Mouse (Mus musculus): ENCODE results near the gene Luzp2. TPM values are rescaled to one million over a fixed set of nuclear protein-coding genes. Genes with fewer than 3 reads are reported as not detected.

Gene Luzp2
- total RNA-seq, 1 experiment = 0.09 TPM

DNA sequence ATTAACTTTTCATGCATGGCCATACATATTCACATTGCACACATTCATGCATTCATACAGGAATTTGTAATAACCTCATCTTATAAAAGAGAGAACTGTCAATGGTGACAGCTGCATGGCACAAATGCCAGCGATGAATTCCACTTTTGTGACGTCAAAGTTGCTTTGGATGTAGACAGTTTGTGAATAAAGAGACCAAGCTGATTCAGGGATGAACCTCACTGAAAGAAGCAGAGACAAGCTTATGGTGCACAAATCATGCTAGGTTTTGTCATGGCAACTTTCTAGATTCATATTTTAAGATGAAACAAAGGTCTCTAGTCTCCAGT, 11.4 kb downstream of the Luzp2 start:
- in situ Hi-C loops (cut with MboI; ENCODE audit: low sequenced_read_pairs in 2 of 2, unreplicated experiment in 2 of 2) = loop anchor here in 1 of 2 experiments (10.0 kb wide), 1 partner anchor 868 kb away; no protein-coding TSS in a partner anchor

DNA sequence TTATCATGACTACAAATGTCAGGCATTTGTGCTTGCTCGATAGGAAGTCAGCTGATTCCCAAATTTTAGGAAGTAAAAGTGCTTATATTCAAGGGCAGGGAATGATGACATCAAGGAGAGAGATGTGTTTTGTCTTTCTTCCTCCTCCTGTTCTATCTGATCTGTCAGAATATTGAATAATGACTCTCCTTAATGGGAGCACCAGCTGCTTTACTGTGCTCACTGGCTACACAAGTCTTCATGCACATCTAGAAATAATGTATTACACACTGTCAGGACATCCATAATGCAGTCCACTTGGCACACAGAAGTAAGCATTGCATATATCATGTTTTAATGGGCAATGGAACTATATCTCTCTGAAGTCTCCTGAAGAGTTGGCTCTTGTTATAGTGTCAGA, 17.6 kb downstream of the Luzp2 start:
- Histone ChIP-seq H3K4me1 (ENCODE audit: control insufficient read depth in 2 of 2, insufficient read depth in 2 of 2, low read length in 2 of 2, poor library complexity in 1 of 2) (no peaks in the 10 kb centered on the region), H3K9me3 (ENCODE audit: control insufficient read depth, insufficient read depth, low read depth, low read length) (no peaks in the 10 kb centered on the region), H3K4me3 (ENCODE audit: insufficient read depth in 1 of 2, low read depth in 1 of 2, low read length in 2 of 2, poor library complexity in 1 of 2, severe bottlenecking in 1 of 2) (no peak overlapping the region), H3K27ac (ENCODE audit: insufficient read depth, low read depth, low read length, poor library complexity, severe bottlenecking) (no peak overlapping the region), H3K36me3 (ENCODE audit: control insufficient read depth, insufficient read depth, low read length, poor library complexity, severe bottlenecking) (no peaks in the 10 kb centered on the region), H3K9ac (ENCODE audit: insufficient read depth, low read depth, low read length, poor library complexity, severe bottlenecking) (no peak overlapping the region)
- in situ Hi-C loops (cut with MboI; ENCODE audit: low sequenced_read_pairs in 2 of 2, unreplicated experiment in 2 of 2) = no loop called here
- DNase-seq (ENCODE audit: low read depth, low spot score) = no peak
- TF ChIP-seq ZC3H11A (IDR thresholded peaks at IDR 0.05; ENCODE audit: borderline replicate concordance, low read depth, low read length) (no peak), HCFC1 (IDR thresholded peaks at IDR 0.05; ENCODE audit: borderline replicate concordance, insufficient read depth, low read length) (no peak), MAFK (IDR thresholded peaks at IDR 0.05; ENCODE audit: insufficient read depth, low read depth, low read length) (no peak), CHD2 (IDR thresholded peaks at IDR 0.05; ENCODE audit: low read depth, low read length) (no peak), ZNF384 (IDR thresholded peaks at IDR 0.05; ENCODE audit: low read depth, low read length) (no peak)

More for the DNA sequence above, 11.4 kb downstream of the Luzp2 start:
- Histone ChIP-seq H3K27ac (ENCODE audit: insufficient read depth, low read depth, low read length, poor library complexity, severe bottlenecking) (no peak overlapping the region), H3K9ac (ENCODE audit: insufficient read depth, low read depth, low read length, poor library complexity, severe bottlenecking) (no peak overlapping the region), H3K9me3 (ENCODE audit: control insufficient read depth, insufficient read depth, low read depth, low read length) (no peaks in the 10 kb centered on the region), H3K36me3 (ENCODE audit: control insufficient read depth, insufficient read depth, low read length, poor library complexity, severe bottlenecking) (no peaks in the 10 kb centered on the region), H3K4me3 (ENCODE audit: insufficient read depth in 1 of 2, low read depth in 1 of 2, low read length in 2 of 2, poor library complexity in 1 of 2, severe bottlenecking in 1 of 2) (no peak overlapping the region), H3K4me1 (ENCODE audit: control insufficient read depth in 2 of 2, insufficient read depth in 2 of 2, low read length in 2 of 2, poor library complexity in 1 of 2) (no peaks in the 10 kb centered on the region)
- DNase-seq (ENCODE audit: low read depth, low spot score) = no peak
- no peak for TF ChIP-seq ZNF384 (IDR thresholded peaks at IDR 0.05; ENCODE audit: low read depth, low read length)

DNA sequence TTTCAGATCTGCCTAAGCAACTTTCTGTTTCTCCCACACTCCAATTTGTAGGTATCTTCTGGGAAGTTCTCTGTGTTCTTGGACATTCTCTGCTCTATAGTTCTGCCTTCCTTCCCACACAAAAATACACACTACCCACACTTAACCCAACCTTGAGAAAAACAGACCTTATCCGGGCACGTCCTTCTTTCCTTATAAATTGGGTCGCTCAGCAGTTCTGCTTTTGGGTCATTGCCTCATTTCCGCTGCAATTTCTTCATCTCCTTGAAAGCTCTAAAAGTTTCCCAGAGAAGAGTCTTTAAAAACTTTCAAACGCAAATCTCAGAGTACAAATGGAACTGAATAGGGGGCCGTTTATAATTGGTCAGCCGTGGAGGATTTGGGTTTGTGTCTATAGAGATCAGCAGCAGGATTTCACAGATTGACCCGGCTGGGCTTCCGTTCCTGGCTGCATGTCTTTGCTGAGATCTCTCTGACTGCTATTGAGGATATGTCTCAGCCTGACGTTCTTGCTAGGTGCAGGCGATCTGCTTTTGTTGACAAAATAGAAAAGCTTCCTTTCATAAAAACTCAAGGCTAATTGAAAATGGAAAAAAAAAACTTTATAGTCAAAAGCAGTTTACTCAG, 26.0 kb downstream of the Luzp2 start:
- in situ Hi-C loops (cut with MboI; ENCODE audit: low sequenced_read_pairs in 2 of 2, unreplicated experiment in 2 of 2) = no loop called here
- Histone ChIP-seq H3K4me1 (ENCODE audit: control insufficient read depth in 2 of 2, insufficient read depth in 2 of 2, low read length in 2 of 2, poor library complexity in 1 of 2) (no peaks in the 10 kb centered on the region), H3K9me3 (ENCODE audit: control insufficient read depth, insufficient read depth, low read depth, low read length) (no peaks in the 10 kb centered on the region), H3K27ac (ENCODE audit: insufficient read depth, low read depth, low read length, poor library complexity, severe bottlenecking) (no peak overlapping the region), H3K4me3 (ENCODE audit: insufficient read depth in 1 of 2, low read depth in 1 of 2, low read length in 2 of 2, poor library complexity in 1 of 2, severe bottlenecking in 1 of 2) (no peak overlapping the region), H3K36me3 (ENCODE audit: control insufficient read depth, insufficient read depth, low read length, poor library complexity, severe bottlenecking) (no peaks in the 10 kb centered on the region), H3K9ac (ENCODE audit: insufficient read depth, low read depth, low read length, poor library complexity, severe bottlenecking) (no peak overlapping the region)
- TF ChIP-seq ZNF384 (IDR thresholded peaks at IDR 0.05; ENCODE audit: low read depth, low read length) (no peak), MAFK (IDR thresholded peaks at IDR 0.05; ENCODE audit: insufficient read depth, low read depth, low read length) (no peak), HCFC1 (IDR thresholded peaks at IDR 0.05; ENCODE audit: borderline replicate concordance, insufficient read depth, low read length) (no peak), ZC3H11A (IDR thresholded peaks at IDR 0.05; ENCODE audit: borderline replicate concordance, low read depth, low read length) (no peak), CHD2 (IDR thresholded peaks at IDR 0.05; ENCODE audit: low read depth, low read length) (no peak)
- DNase-seq (ENCODE audit: low read depth, low spot score) = no peak

DNA sequence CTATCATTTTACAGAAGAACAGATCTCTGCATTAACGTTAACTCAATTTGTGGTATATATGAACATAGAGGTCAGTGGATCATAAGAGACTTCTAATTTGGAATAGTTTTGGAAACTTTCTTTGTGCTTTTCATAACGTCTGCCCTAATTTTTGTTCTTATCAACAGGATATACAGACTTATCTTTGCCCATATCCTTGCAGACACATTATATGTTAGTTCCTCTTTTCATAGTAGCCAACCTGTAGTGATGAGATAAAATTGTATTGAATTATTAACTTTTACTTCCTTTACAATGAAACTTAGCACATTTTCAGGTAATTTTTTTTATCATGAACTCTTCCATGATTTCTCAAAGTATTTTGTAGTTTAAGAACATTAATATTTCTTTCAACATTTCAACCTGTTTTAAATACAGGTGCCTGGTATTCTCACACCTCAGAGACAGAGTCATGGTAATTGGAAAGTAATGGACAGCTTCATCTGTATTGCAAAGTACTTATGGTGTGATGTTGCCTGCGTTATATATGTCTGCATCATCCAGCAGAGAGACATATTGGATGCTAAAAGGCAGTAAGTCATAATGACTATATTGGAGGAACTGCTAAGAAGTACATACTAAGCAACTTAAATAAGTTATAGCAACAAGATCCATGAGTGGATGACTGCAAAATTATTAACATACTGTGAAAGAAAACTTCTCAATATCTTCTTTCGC, 43.8 kb downstream of the Luzp2 start:
- Histone ChIP-seq H3K9ac (ENCODE audit: insufficient read depth, low read depth, low read length, poor library complexity, severe bottlenecking) (no peak overlapping the region), H3K36me3 (ENCODE audit: control insufficient read depth, insufficient read depth, low read length, poor library complexity, severe bottlenecking) (no peaks in the 10 kb centered on the region), H3K9me3 (ENCODE audit: control insufficient read depth, insufficient read depth, low read depth, low read length) (no peaks in the 10 kb centered on the region), H3K27ac (ENCODE audit: insufficient read depth, low read depth, low read length, poor library complexity, severe bottlenecking) (no peak overlapping the region), H3K4me1 (ENCODE audit: control insufficient read depth in 2 of 2, insufficient read depth in 2 of 2, low read length in 2 of 2, poor library complexity in 1 of 2) (no peaks in the 10 kb centered on the region), H3K4me3 (ENCODE audit: insufficient read depth in 1 of 2, low read depth in 1 of 2, low read length in 2 of 2, poor library complexity in 1 of 2, severe bottlenecking in 1 of 2) (no peak overlapping the region)
- no peak for DNase-seq (ENCODE audit: low read depth, low spot score)
- TF ChIP-seq CHD2 (IDR thresholded peaks at IDR 0.05; ENCODE audit: low read depth, low read length) = no peak
- no peak for TF ChIP-seq ZNF384 (IDR thresholded peaks at IDR 0.05; ENCODE audit: low read depth, low read length)
- no peak for TF ChIP-seq ZC3H11A (IDR thresholded peaks at IDR 0.05; ENCODE audit: borderline replicate concordance, low read depth, low read length)
- no peak for TF ChIP-seq MAFK (IDR thresholded peaks at IDR 0.05; ENCODE audit: insufficient read depth, low read depth, low read length)
- TF ChIP-seq HCFC1 (IDR thresholded peaks at IDR 0.05; ENCODE audit: borderline replicate concordance, insufficient read depth, low read length) = no peak
- in situ Hi-C loops (cut with MboI; ENCODE audit: low sequenced_read_pairs in 2 of 2, unreplicated experiment in 2 of 2) = no loop called here

Data from ES-E14 (cell line).